Mouse (Mus musculus): ENCODE data around the gene Atp8a1.

DNA sequence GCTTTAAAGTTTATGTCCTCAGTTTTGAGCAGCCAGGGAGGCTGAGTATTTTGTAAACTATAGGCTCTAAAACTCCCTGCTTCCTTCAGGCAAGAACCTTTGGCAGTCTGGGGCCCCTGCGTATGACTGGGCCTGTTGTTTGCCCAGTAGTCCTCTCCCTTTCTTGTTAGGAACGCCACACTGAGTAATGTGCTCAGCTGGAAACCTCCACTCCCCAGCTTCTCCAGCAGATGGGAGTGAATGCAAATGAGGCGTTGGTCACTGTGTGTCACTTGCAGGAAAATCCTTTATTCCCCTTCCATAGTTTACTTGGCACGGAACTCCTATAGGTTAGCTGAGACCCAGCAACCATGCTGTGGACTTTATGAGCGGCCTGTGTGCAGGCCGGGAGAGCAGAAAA, 4.9 kb downstream of the Atp8a1 start:
- TF ChIP-seq USF1 (IDR thresholded peaks at IDR 0.05; ENCODE audit: low read depth) (no peak), CTCF (IDR thresholded peaks at IDR 0.05; ENCODE audit: control insufficient read depth, insufficient read depth, insufficient read length) (no peak), MAX (IDR thresholded peaks at IDR 0.05) (no peak), CEBPB (IDR thresholded peaks at IDR 0.05; ENCODE audit: low read depth) (no peak), MYOD1 (IDR thresholded peaks at IDR 0.05; ENCODE audit: control insufficient read depth, insufficient read length, low read depth) (no peak), FOSL1 (IDR thresholded peaks at IDR 0.05; ENCODE audit: insufficient read depth, low read length, poor library complexity, severe bottlenecking) (no peak), MYOG (IDR thresholded peaks at IDR 0.05; ENCODE audit: control insufficient read depth, extremely low read depth, insufficient read length) (no peak)

All from C2C12 (cell line).